Mouse (Mus musculus): ENCODE measurements around the gene Cdk5. TPM values are rescaled to one million over a fixed set of nuclear protein-coding genes. Genes with fewer than 3 reads are reported as not detected.
A peak's percentile ranks its signal among the peaks of the same experiment; 100 is the strongest.

Gene Cdk5
- polyA plus RNA-seq, 2 experiments = 51.7 to 127 TPM

GRCm38 (mm10) chr5:24380499-24380898 lies 42.8 kb downstream of the Cdk5 start:
- DNase-seq (ENCODE audit: low spot score) (no peak), ATAC-seq (ENCODE audit: low FRiP score, low read depth) (no peak)
- Histone ChIP-seq H3K36me3 (ENCODE audit: control insufficient read depth, insufficient read depth, low read length) (no peaks in the 10 kb centered on the region), H3K4me1 (ENCODE audit: control insufficient read depth, insufficient read depth, low read length) (peaks cover 5% of the 10 kb centered on the region), H3K27ac (replicated peaks; ENCODE audit: low read depth, low read length) (no peak overlapping the region), H3K9ac (ENCODE audit: low read depth, low read length, severe bottlenecking) (no peak overlapping the region), H3K4me3 (replicated peaks; ENCODE audit: low read length) (no peak overlapping the region), H3K9me3 (ENCODE audit: control insufficient read depth, low read length) (no peaks in the 10 kb centered on the region), H3K4me2 (replicated peaks; ENCODE audit: low read depth, low read length, severe bottlenecking) (no peak overlapping the region), H3K27me3 (ENCODE audit: control insufficient read depth, insufficient read depth, low read length) (no peaks in the 10 kb centered on the region)
- 85% methylated on average over 4 of the region's 4 CpGs for WGBS
- TF ChIP-seq POLR2A (IDR thresholded peaks at IDR 0.05; ENCODE audit: borderline replicate concordance, extremely low read depth, insufficient read depth, insufficient read length) = no peak

GRCm38 (mm10) chr5:24379501-24379900 lies 43.8 kb downstream of the Cdk5 start:
- Histone ChIP-seq H3K4me1 (ENCODE audit: control insufficient read depth, insufficient read depth, low read length) (peaks cover 5% of the 10 kb centered on the region), H3K36me3 (ENCODE audit: control insufficient read depth, insufficient read depth, low read length) (no peaks in the 10 kb centered on the region), H3K27ac (replicated peaks; ENCODE audit: low read depth, low read length) (no peak overlapping the region), H3K4me2 (replicated peaks; ENCODE audit: low read depth, low read length, severe bottlenecking) (no peak overlapping the region), H3K4me3 (replicated peaks; ENCODE audit: low read length) (no peak overlapping the region), H3K9ac (ENCODE audit: low read depth, low read length, severe bottlenecking) (no peak overlapping the region), H3K9me3 (ENCODE audit: control insufficient read depth, low read length) (no peaks in the 10 kb centered on the region), H3K27me3 (ENCODE audit: control insufficient read depth, insufficient read depth, low read length) (no peaks in the 10 kb centered on the region)
- ATAC-seq (ENCODE audit: low FRiP score, low read depth) = no peak
- DNase-seq (ENCODE audit: low spot score) = no peak
- WGBS = 59% methylated on average over 4 of the region's 4 CpGs
- no peak for TF ChIP-seq POLR2A (IDR thresholded peaks at IDR 0.05; ENCODE audit: borderline replicate concordance, extremely low read depth, insufficient read depth, insufficient read length)

- no peak overlapping the region for H3K9ac ChIP-seq (ENCODE audit: low read depth, low read length, severe bottlenecking)
- 80% methylated on average over 2 of the region's 2 CpGs for WGBS
- peaks cover 1% of the 10 kb centered on the region for H3K4me1 ChIP-seq (ENCODE audit: control insufficient read depth, insufficient read depth, low read length)
- ATAC-seq (ENCODE audit: low FRiP score, low read depth) (no peak), DNase-seq (ENCODE audit: low spot score) (no peak)
- TF ChIP-seq POLR2A (IDR thresholded peaks at IDR 0.05; ENCODE audit: borderline replicate concordance, extremely low read depth, insufficient read depth, insufficient read length) = no peak
- no peak overlapping the region for H3K4me2 ChIP-seq (replicated peaks; ENCODE audit: low read depth, low read length, severe bottlenecking)
- no peak overlapping the region for H3K27ac ChIP-seq (replicated peaks; ENCODE audit: low read depth, low read length)
- H3K9me3 ChIP-seq (ENCODE audit: control insufficient read depth, low read length) = no peaks in the 10 kb centered on the region
- no peaks in the 10 kb centered on the region for H3K27me3 ChIP-seq (ENCODE audit: control insufficient read depth, insufficient read depth, low read length)
- H3K4me3 ChIP-seq (replicated peaks; ENCODE audit: low read length) = no peak overlapping the region
- H3K36me3 ChIP-seq (ENCODE audit: control insufficient read depth, insufficient read depth, low read length) = no peaks in the 10 kb centered on the region
Observed at GRCm38 (mm10) chr5:24378700-24379099, 44.6 kb downstream of the Cdk5 start.

- ATAC-seq (ENCODE audit: low FRiP score, low read depth) (no peak), DNase-seq (ENCODE audit: low spot score) (no peak)
- H3K4me1 ChIP-seq (ENCODE audit: control insufficient read depth, insufficient read depth, low read length) = no peaks in the 10 kb centered on the region
- no peak for TF ChIP-seq POLR2A (IDR thresholded peaks at IDR 0.05; ENCODE audit: borderline replicate concordance, extremely low read depth, insufficient read depth, insufficient read length)
- H3K9me3 ChIP-seq (ENCODE audit: control insufficient read depth, low read length) = no peaks in the 10 kb centered on the region
- H3K27ac ChIP-seq (replicated peaks; ENCODE audit: low read depth, low read length) = no peak overlapping the region
- no peak overlapping the region for H3K4me2 ChIP-seq (replicated peaks; ENCODE audit: low read depth, low read length, severe bottlenecking)
- H3K36me3 ChIP-seq (ENCODE audit: control insufficient read depth, insufficient read depth, low read length) = no peaks in the 10 kb centered on the region
- H3K27me3 ChIP-seq (ENCODE audit: control insufficient read depth, insufficient read depth, low read length) = no peaks in the 10 kb centered on the region
- no peak overlapping the region for H3K9ac ChIP-seq (ENCODE audit: low read depth, low read length, severe bottlenecking)
- H3K4me3 ChIP-seq (replicated peaks; ENCODE audit: low read length) = no peak overlapping the region
- WGBS = 79% methylated on average over 7 of the region's 7 CpGs
Observed at GRCm38 (mm10) chr5:24374666-24375328, 48.5 kb downstream of the Cdk5 start.

- ATAC-seq (ENCODE audit: low FRiP score, low read depth) (no peak), DNase-seq (ENCODE audit: low spot score) (peak; percentile 37)
- H3K36me3 ChIP-seq (ENCODE audit: control insufficient read depth, insufficient read depth, low read length) = no peaks in the 10 kb centered on the region
- H3K27me3 ChIP-seq (ENCODE audit: control insufficient read depth, insufficient read depth, low read length) = no peaks in the 10 kb centered on the region
- H3K9ac ChIP-seq (ENCODE audit: low read depth, low read length, severe bottlenecking) = no peak overlapping the region
- no peak for TF ChIP-seq POLR2A (IDR thresholded peaks at IDR 0.05; ENCODE audit: borderline replicate concordance, extremely low read depth, insufficient read depth, insufficient read length)
- H3K4me1 ChIP-seq (ENCODE audit: control insufficient read depth, insufficient read depth, low read length) = no peaks in the 10 kb centered on the region
- H3K9me3 ChIP-seq (ENCODE audit: control insufficient read depth, low read length) = no peaks in the 10 kb centered on the region
- no peak overlapping the region for H3K4me3 ChIP-seq (replicated peaks; ENCODE audit: low read length)
- no peak overlapping the region for H3K4me2 ChIP-seq (replicated peaks; ENCODE audit: low read depth, low read length, severe bottlenecking)
- WGBS = 73% methylated on average over 6 of the region's 6 CpGs
- H3K27ac ChIP-seq (replicated peaks; ENCODE audit: low read depth, low read length) = no peak overlapping the region
Observed at GRCm38 (mm10) chr5:24374216-24374615, 49.1 kb downstream of the Cdk5 start.

Data from limb, embryonic 14.5 days (tissue).